Mouse (Mus musculus): ENCODE results near the gene Tspan8. TPM values are rescaled to one million over a fixed set of nuclear protein-coding genes. Genes with fewer than 3 reads are reported as not detected.

Gene Tspan8
- not detected for polyA plus RNA-seq (2017; shearing (Covaris generic))

DNA sequence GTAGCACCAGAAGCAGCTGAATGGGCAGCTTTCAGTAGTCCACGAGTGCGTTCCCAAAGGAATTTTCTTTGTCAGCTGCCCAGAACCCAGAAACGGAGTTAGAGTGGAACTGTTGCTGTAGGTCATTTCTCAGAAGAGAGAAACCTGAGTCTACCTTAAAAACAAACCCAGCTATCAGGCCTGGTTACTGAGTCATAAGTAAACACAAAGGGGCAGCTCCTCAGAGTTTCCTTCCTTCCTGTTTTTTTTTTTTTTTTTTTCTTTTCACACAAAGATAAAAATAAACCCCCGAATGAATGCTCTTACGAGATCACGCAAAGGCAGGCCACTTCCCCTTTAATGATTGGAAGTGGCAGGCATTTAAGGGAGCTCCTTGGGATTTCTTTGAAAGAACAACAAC is at the start of gene Tspan8:
TSS of gene Tspan8 (plus strand) at position 322 of the 400 bp plus-strand sequence.

Other genes starting within 250 kb of the Tspan8 start
- gene A930009A15Rik, start 246.8 kb upstream of the Tspan8 start, polyA plus RNA-seq (2017; shearing (Covaris generic)) = not detected
- gene Lgr5, start 229.1 kb upstream of the Tspan8 start, polyA plus RNA-seq (2017; shearing (Covaris generic)) = not detected
- gene Ptprr, start 201.4 kb downstream of the Tspan8 start, polyA plus RNA-seq (2017; shearing (Covaris generic)) = 0.22 TPM